Mouse (Mus musculus) bone marrow, adult 2 months (tissue): Measurements from ENCODE around the gene Iqch.

Source experiments
- CTCF ChIP-seq: fragments of 200-500 bp; IDR thresholded peaks from 2 replicates; pipeline ENCODE4 v1.5.1; 2011; ENCODE audit warnings: low read length, control low read depth; ENCODE audit not compliant: control insufficient read depth, insufficient read depth
- POLR2A ChIP-seq: fragments of 200-500 bp; IDR thresholded peaks from 2 replicates; pipeline ENCODE4 v1.6.1; 2011; ENCODE audit warnings: low read depth, mild to moderate bottlenecking, control low read depth, low read length, borderline replicate concordance; ENCODE audit not compliant: control insufficient read depth

- TF ChIP-seq POLR2A (no peak), CTCF (no peak)
Measured at GRCm38 (mm10) chr9:63617967-63618366, 15.7 kb upstream of the Iqch start.
